ENCODE assay signal across 8 mouse cellular contexts in genomic region chr11:75486192-75486591, GRCm38 (mm10). TPM values are rescaled to one million over a fixed set of nuclear protein-coding genes. Genes with fewer than 3 reads are reported as not detected.
DNase-seq lines count a peak whose midpoint lies in the region; ATAC-seq and TF ChIP-seq lines count a peak whose summit lies in the region.

No protein-coding gene starts in this region.

- WGBS in kidney, embryonic 15.5 days, result 21% methylated on average over 3 of the region's 3 CpGs
- 27% methylated on average over 3 of the region's 3 CpGs for WGBS in forebrain, embryonic 10.5 days
- 17% methylated on average over 3 of the region's 3 CpGs for WGBS in limb, embryonic 10.5 days

- no peaks in the 10 kb centered on the region for H3K9me3 ChIP-seq in kidney, embryonic 15.5 days (replicated peaks)
- H3K9me3 ChIP-seq in forebrain, embryonic 10.5 days, result no peaks in the 10 kb centered on the region
- no peaks in the 10 kb centered on the region for H3K9me3 ChIP-seq in limb, embryonic 10.5 days (replicated peaks)

- H3K36me3 ChIP-seq in kidney, embryonic 15.5 days, result peaks cover 31% of the 10 kb centered on the region
- H3K36me3 ChIP-seq in forebrain, embryonic 10.5 days (replicated peaks), result peaks cover 38% of the 10 kb centered on the region
- peaks cover 35% of the 10 kb centered on the region for H3K36me3 ChIP-seq in limb, embryonic 10.5 days
- H3K36me3 ChIP-seq in myocyte (ENCODE audit: control insufficient read depth, insufficient read depth), result peaks cover 20% of the 10 kb centered on the region

- no peak for DNase-seq in kidney, adult 11 months
- no peak for DNase-seq in forebrain, embryonic 10.5 days (ENCODE audit: extremely low spot score, low spot score)
- DNase-seq in limb, embryonic 10.5 days (ENCODE audit: low spot score), result no peak
- DNase-seq in thymus, adult 18-20 months, result no peak
- DNase-seq in gastrocnemius, postnatal 10 days, result no peak
- no peak for DNase-seq in kidney, postnatal 14 days

- TF ChIP-seq POLR2A in myocyte (IDR thresholded peaks at IDR 0.05; ENCODE audit: insufficient read length, low read depth), result no peak

- H3K4me1 ChIP-seq in kidney, embryonic 15.5 days, result peaks cover 11% of the 10 kb centered on the region
- H3K4me1 ChIP-seq in forebrain, embryonic 10.5 days, result peaks cover 18% of the 10 kb centered on the region
- H3K4me1 ChIP-seq in limb, embryonic 10.5 days, result peaks cover 14% of the 10 kb centered on the region

- H3K27me3 ChIP-seq in kidney, embryonic 15.5 days, result peaks cover 4% of the 10 kb centered on the region; the same call in 1 of the 2 replicates
- H3K27me3 ChIP-seq in forebrain, embryonic 10.5 days (ENCODE audit: poor library complexity, severe bottlenecking), result 0 out of 2 replicates have a peak, but pooled peaks cover 4% of the 10 kb centered on the region
- H3K27me3 ChIP-seq in limb, embryonic 10.5 days (ENCODE audit: low read depth, poor library complexity, severe bottlenecking), result no peaks in the 10 kb centered on the region
- H3K27me3 ChIP-seq in myocyte (ENCODE audit: control insufficient read depth, insufficient read depth, insufficient read length), result no peaks in the 10 kb centered on the region

- no peak overlapping the region for H3K27ac ChIP-seq in kidney, embryonic 15.5 days
- peak overlapping the region; percentile 97 for H3K27ac ChIP-seq in forebrain, embryonic 10.5 days
- H3K27ac ChIP-seq in limb, embryonic 10.5 days, result peak overlapping the region; percentile 98; the same call in 1 of the 2 replicates

- peak overlapping the region; percentile 86 for H3K4me2 ChIP-seq in kidney, embryonic 15.5 days
- peak overlapping the region; percentile 83 for H3K4me2 ChIP-seq in myocyte (ENCODE audit: low read depth)

- peaks cover 31% of the 10 kb centered on the region for H3K79me2 ChIP-seq in myocyte (ENCODE audit: control insufficient read depth, insufficient read depth)

- peak overlapping the region; percentile 85 for H3K4me3 ChIP-seq in kidney, embryonic 15.5 days (replicated peaks)
- H3K4me3 ChIP-seq in forebrain, embryonic 10.5 days, result peak overlapping the region; percentile 91
- H3K4me3 ChIP-seq in limb, embryonic 10.5 days, result peak overlapping the region; percentile 90
- peak overlapping the region; percentile 83 for H3K4me3 ChIP-seq in myocyte

- ATAC-seq in kidney, embryonic 15.5 days (replicated peaks; ENCODE audit: low FRiP score), result peak; percentile 42

- H3ac ChIP-seq in myocyte (ENCODE audit: control insufficient read depth, insufficient read length), result peak overlapping the region; percentile 96

- H3K9ac ChIP-seq in kidney, embryonic 15.5 days, result no peak overlapping the region

TF ChIP-seq in myocyte, 11 proteins besides CTCF, POLR2A, EP300 and RAD21:
- TF ChIP-seq USF1 (IDR thresholded peaks at IDR 0.05; ENCODE audit: low read depth) (no peak), E2F4 (IDR thresholded peaks at IDR 0.05; ENCODE audit: insufficient read depth) (no peak), TCF12 (IDR thresholded peaks at IDR 0.05; ENCODE audit: insufficient read depth, poor library complexity, severe bottlenecking) (no peak), CEBPB (IDR thresholded peaks at IDR 0.05; ENCODE audit: insufficient read depth, poor library complexity, severe bottlenecking) (no peak), REST (IDR thresholded peaks at IDR 0.05; ENCODE audit: insufficient read depth, insufficient read length) (no peak), MYOG (IDR thresholded peaks at IDR 0.05; ENCODE audit: control insufficient read depth in 1 of 3, insufficient read depth in 1 of 3, insufficient read length in 2 of 3, low read depth in 2 of 3) (no peak), MAX (IDR thresholded peaks at IDR 0.05; ENCODE audit: low read depth) (no peak), POLR2AphosphoS2 (IDR thresholded peaks at IDR 0.05; ENCODE audit: insufficient read length, low read depth) (no peak), TCF3 (IDR thresholded peaks at IDR 0.05; ENCODE audit: insufficient read length, low read depth) (no peak)

RNA-seq across cellular contexts. Expression of gene Prpf8, which starts 0.4 kb away (rescaled TPM):
- polyA plus RNA-seq in kidney, embryonic 15.5 days (2015; fragmentation: Nextera tagmentation; extraction: Ambion mirVana), result 54.6 and 61.7 TPM in 2 replicates
- 77.5 and 78.7 TPM in 2 replicates for polyA plus RNA-seq in forebrain, embryonic 10.5 days (2016; fragmentation: Nextera tagmentation; extraction: Ambion mirVana)
- polyA plus RNA-seq in limb, embryonic 10.5 days (2016; fragmentation: Nextera tagmentation; extraction: Ambion mirVana), result 81.7 and 82.6 TPM in 2 replicates
- polyA plus RNA-seq in myocyte (2012; fragmentation: generic; extraction: Trizol), result 93.0 TPM
- 10 to 100 TPM; 77.6 to 83.7 TPM for total RNA-seq in gastrocnemius, postnatal 10 days (2021)

RNA-seq across cellular contexts. Expression of gene Rilp, which starts 23.7 kb away (rescaled TPM):
- polyA plus RNA-seq in kidney, embryonic 15.5 days (2015; fragmentation: Nextera tagmentation; extraction: Ambion mirVana), result 1.3 TPM in 2 replicates
- 0.15 and 0.26 TPM in 2 replicates for polyA plus RNA-seq in forebrain, embryonic 10.5 days (2016; fragmentation: Nextera tagmentation; extraction: Ambion mirVana)
- polyA plus RNA-seq in limb, embryonic 10.5 days (2016; fragmentation: Nextera tagmentation; extraction: Ambion mirVana), result 0.25 and 0.46 TPM in 2 replicates
- polyA plus RNA-seq in myocyte (2012; fragmentation: generic; extraction: Trizol), result 4.6 TPM
- 10 to 100 TPM; 25.5 to 32.6 TPM for total RNA-seq in gastrocnemius, postnatal 10 days (2021)

RNA-seq across cellular contexts. Expression of gene Tlcd2, which starts 24.7 kb away (rescaled TPM):
- 22.6 and 24.5 TPM in 2 replicates for polyA plus RNA-seq in kidney, embryonic 15.5 days (2015; fragmentation: Nextera tagmentation; extraction: Ambion mirVana)
- polyA plus RNA-seq in forebrain, embryonic 10.5 days (2016; fragmentation: Nextera tagmentation; extraction: Ambion mirVana), result 8.5 and 9.7 TPM in 2 replicates
- 9.2 and 9.8 TPM in 2 replicates for polyA plus RNA-seq in limb, embryonic 10.5 days (2016; fragmentation: Nextera tagmentation; extraction: Ambion mirVana)
- polyA plus RNA-seq in myocyte (2012; fragmentation: generic; extraction: Trizol), result 2.9 TPM
- total RNA-seq in gastrocnemius, postnatal 10 days (2021), result 10 to 100 TPM; 13.5 to 14.9 TPM

RNA-seq across cellular contexts. Expression of gene Scarf1, which starts 27.1 kb away (rescaled TPM):
- 15.0 and 15.4 TPM in 2 replicates for polyA plus RNA-seq in kidney, embryonic 15.5 days (2015; fragmentation: Nextera tagmentation; extraction: Ambion mirVana)
- polyA plus RNA-seq in forebrain, embryonic 10.5 days (2016; fragmentation: Nextera tagmentation; extraction: Ambion mirVana), result 5.1 and 5.4 TPM in 2 replicates
- polyA plus RNA-seq in limb, embryonic 10.5 days (2016; fragmentation: Nextera tagmentation; extraction: Ambion mirVana), result 7.0 and 7.1 TPM in 2 replicates
- polyA plus RNA-seq in myocyte (2012; fragmentation: generic; extraction: Trizol), result 0.06 TPM
- 10 to 100 TPM in 1 of 2 experiments, 1 to 10 TPM in 1; 7.9 to 10.0 TPM for total RNA-seq in gastrocnemius, postnatal 10 days (2021)

RNA-seq across cellular contexts. Expression of gene Wdr81, which starts 31.7 kb away (rescaled TPM):
- polyA plus RNA-seq in kidney, embryonic 15.5 days (2015; fragmentation: Nextera tagmentation; extraction: Ambion mirVana), result 5.0 and 6.2 TPM in 2 replicates
- 5.8 and 6.4 TPM in 2 replicates for polyA plus RNA-seq in forebrain, embryonic 10.5 days (2016; fragmentation: Nextera tagmentation; extraction: Ambion mirVana)
- polyA plus RNA-seq in limb, embryonic 10.5 days (2016; fragmentation: Nextera tagmentation; extraction: Ambion mirVana), result 5.6 and 6.6 TPM in 2 replicates
- 17.3 TPM for polyA plus RNA-seq in myocyte (2012; fragmentation: generic; extraction: Trizol)
- total RNA-seq in gastrocnemius, postnatal 10 days (2021), result 1 to 10 TPM; 7.2 to 7.9 TPM
